Mouse (Mus musculus): ENCODE results near the gene Rufy2. TPM values are rescaled to one million over a fixed set of nuclear protein-coding genes. Genes with fewer than 3 reads are reported as not detected.
"Not testable (repeated sequence)": the region's sequence is repeated elsewhere in the genome, so short reads cannot be mapped to it uniquely, and the experiment has no call there.

Gene Rufy2
- polyA plus RNA-seq, 1 experiment from 2014 or later: 35.3 TPM

- H3K4me2 ChIP-seq: no peak overlapping the region
- H3K4me3 ChIP-seq: no peak overlapping the region
- H3K9ac ChIP-seq: no peak overlapping the region
- H3K36me3 ChIP-seq: no peaks in the 10 kb centered on the region
- no peaks in the 10 kb centered on the region for H3K27me3 ChIP-seq
- no peak for ATAC-seq (ENCODE audit: insufficient number of reproducible peaks, insufficient read depth, low FRiP score, low TSS enrichment, low read depth)
- WGBS: 72% methylated on average over 4 of the region's 4 CpGs
- H3K27ac ChIP-seq: no peak overlapping the region
- H3K9me3 ChIP-seq: no peaks in the 10 kb centered on the region
- H3K4me1 ChIP-seq: peaks cover 22% of the 10 kb centered on the region
Measured at GRCm38 (mm10) chr10:63028396-63028795, 48.4 kb downstream of the Rufy2 start.

DNA sequence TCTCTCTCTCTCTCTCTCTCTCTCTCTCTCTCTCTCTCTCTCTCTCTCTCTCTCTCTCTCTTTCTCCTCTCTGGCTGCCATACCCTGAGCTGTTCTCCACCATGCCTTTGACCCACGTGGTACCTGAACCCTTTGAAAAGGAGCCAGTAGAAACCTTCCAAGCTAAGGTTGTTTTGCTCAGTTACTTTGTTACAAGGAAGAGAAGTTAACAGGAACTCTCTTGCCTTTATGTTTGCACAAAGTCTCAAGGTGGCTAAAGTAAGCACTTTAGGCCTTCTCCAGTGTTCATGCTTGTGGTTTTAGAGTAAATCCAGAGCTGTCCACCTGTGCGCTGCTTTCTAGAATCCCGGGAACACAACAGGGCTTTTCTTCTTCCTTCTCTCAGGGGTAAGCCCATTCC lies 52.2 kb downstream of the Rufy2 start:
- H3K9me3 ChIP-seq: no peaks in the 10 kb centered on the region
- H3K4me3 ChIP-seq: no peak overlapping the region
- H3K27me3 ChIP-seq: no peaks in the 10 kb centered on the region
- no peak overlapping the region for H3K27ac ChIP-seq
- H3K36me3 ChIP-seq: no peaks in the 10 kb centered on the region
- no peaks in the 10 kb centered on the region for H3K4me1 ChIP-seq
- 76% methylated on average over 3 of the region's 3 CpGs for WGBS
- no peak overlapping the region for H3K4me2 ChIP-seq
- no peak overlapping the region for H3K9ac ChIP-seq
- no peak for ATAC-seq (ENCODE audit: insufficient number of reproducible peaks, insufficient read depth, low FRiP score, low TSS enrichment, low read depth)

DNA sequence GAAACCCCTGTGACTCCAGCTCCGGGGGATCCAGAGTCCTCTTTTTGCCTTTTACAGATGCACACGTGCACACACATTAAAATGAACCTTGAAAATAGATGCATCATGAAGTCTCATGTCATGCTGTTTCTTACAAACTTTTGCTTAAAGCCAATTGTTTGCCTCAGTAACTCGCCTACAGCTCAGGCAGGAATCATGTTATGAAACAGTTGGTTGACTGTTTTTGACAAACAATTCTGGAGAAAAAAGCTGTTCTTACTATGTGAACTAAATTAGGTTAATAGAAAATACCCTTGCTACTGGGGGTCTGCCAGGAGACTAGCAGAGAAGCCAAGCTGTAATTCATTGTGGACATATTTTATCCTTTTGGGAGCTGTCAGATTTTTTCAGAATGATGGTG lies 52.9 kb downstream of the Rufy2 start:
- no peak overlapping the region for H3K4me2 ChIP-seq
- H3K36me3 ChIP-seq: no peaks in the 10 kb centered on the region
- no peaks in the 10 kb centered on the region for H3K9me3 ChIP-seq
- no peak overlapping the region for H3K4me3 ChIP-seq
- 66% methylated on average over 3 of the region's 3 CpGs for WGBS
- no peaks in the 10 kb centered on the region for H3K4me1 ChIP-seq
- H3K27ac ChIP-seq: no peak overlapping the region
- H3K9ac ChIP-seq: no peak overlapping the region
- no peaks in the 10 kb centered on the region for H3K27me3 ChIP-seq
- no peak for ATAC-seq (ENCODE audit: insufficient number of reproducible peaks, insufficient read depth, low FRiP score, low TSS enrichment, low read depth)

DNA sequence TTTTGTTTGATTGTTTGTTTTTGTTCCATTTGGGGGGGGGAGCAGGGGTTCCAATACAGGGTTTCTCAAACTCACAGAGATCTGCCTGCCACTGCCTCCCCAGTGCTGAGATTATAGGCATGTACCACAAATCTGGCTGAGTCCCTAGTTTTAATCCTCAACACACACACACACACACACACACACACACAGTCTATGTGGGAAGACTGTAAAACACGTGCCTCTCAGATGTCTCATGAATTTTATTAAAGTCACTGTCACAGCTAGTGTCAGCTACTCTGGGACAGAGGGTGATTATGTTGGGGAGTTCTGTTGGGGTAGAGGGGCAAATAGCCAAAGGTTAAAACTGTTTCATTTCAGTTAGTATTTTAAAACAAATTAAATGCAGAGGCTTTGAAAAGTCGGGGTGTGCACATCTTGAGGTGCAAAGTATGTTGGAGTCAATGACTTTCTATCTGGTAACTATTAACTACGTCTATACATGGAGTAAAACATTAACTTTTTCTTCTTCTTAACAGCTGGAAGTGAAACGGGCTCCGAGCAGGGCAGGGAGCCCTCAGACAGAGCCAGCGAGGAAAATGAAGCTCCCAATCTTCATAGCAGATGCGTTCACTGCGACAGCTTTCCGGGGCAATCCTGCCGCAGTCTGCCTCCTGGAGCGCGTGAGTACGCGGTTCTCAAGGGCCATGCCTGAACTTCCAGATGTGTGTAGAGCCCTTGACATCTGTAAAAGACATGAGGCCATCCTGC lies 58.7 kb downstream of the Rufy2 start:
- 78% methylated on average over 14 of the region's 14 CpGs for WGBS

DNA sequence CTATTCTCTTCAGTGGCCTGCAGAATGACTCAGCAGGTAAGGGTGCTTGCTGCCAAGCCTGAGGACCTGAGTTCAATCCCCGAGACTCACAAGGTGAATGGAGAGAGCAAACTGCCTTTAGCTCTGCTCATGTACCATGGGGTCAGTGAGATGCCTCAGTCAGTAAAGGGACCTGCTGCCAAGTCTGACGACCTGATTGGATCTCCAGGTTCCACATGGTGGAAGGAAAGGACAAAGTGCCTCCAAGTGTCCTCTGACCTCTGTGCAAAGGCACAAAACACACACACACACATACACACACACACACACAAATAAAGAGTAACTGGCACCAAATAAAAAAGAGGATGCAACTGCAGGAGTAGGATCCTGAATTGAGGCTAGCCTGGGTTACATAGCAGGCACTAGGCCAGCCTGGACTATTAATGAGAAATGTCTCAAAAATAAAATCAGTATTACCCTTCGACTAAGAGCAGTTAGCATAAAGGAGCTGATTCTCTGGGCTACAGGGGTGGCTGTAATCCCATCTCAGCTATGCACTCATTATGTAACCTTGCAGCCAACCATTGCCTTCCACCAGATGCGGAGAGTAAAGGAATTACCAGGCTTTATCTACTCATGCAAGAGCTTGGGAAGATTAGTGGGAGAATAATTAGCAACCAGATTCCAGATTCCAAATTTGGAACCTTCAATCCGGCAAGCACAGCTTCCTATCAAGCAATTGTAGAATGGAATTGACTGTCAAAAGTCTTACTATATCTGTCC lies 60.0 kb downstream of the Rufy2 start:
- ATAC-seq (ENCODE audit: insufficient number of reproducible peaks, insufficient read depth, low FRiP score, low TSS enrichment, low read depth): no peak
- Histone ChIP-seq H3K36me3 (no peaks in the 10 kb centered on the region), H3K9me3 (no peaks in the 10 kb centered on the region), H3K9ac (no peak overlapping the region), H3K4me2 (no peak overlapping the region), H3K27ac (no peak overlapping the region), H3K4me1 (no peaks in the 10 kb centered on the region), H3K27me3 (no peaks in the 10 kb centered on the region), H3K4me3 (no peak overlapping the region)
- 78% methylated on average over 5 of the region's 5 CpGs for WGBS

More for the DNA sequence above, 58.7 kb downstream of the Rufy2 start:
- no peak overlapping the region for H3K9ac ChIP-seq
- H3K27ac ChIP-seq: no peak overlapping the region
- no peak overlapping the region for H3K4me2 ChIP-seq
- ATAC-seq (ENCODE audit: insufficient number of reproducible peaks, insufficient read depth, low FRiP score, low TSS enrichment, low read depth): no peak
- H3K4me1 ChIP-seq: no peaks in the 10 kb centered on the region
- no peaks in the 10 kb centered on the region for H3K27me3 ChIP-seq
- H3K36me3 ChIP-seq: no peaks in the 10 kb centered on the region
- no peaks in the 10 kb centered on the region for H3K9me3 ChIP-seq
- no peak overlapping the region for H3K4me3 ChIP-seq

DNA sequence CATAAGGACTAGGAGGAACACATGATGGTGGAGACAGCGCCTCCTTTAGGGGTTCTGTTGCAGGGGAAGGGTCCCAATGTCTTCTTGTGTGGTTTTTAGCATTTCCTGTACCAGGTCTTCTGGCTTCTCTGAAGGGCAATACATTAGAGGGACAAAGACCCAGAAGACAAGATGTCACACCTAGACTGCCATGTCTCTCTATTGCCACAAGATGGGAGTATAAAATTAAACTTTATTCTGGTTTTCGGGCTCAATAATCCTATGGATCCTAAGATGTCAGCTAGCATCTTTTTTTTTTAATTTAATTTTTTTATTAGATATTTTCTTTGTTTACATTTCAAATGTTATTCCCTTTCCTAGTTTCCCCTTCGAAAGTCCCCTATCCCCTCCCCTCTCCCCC lies 63.1 kb downstream of the Rufy2 start:
- H3K4me1 ChIP-seq: no peaks in the 10 kb centered on the region
- WGBS: 62% methylated on average over 3 of the region's 3 CpGs
- no peaks in the 10 kb centered on the region for H3K27me3 ChIP-seq
- no peak overlapping the region for H3K27ac ChIP-seq
- H3K4me2 ChIP-seq: no peak overlapping the region
- H3K4me3 ChIP-seq: no peak overlapping the region
- H3K9me3 ChIP-seq: no peaks in the 10 kb centered on the region
- no peak for ATAC-seq (ENCODE audit: insufficient number of reproducible peaks, insufficient read depth, low FRiP score, low TSS enrichment, low read depth)
- H3K36me3 ChIP-seq: no peaks in the 10 kb centered on the region
- no peak overlapping the region for H3K9ac ChIP-seq

- no peaks in the 10 kb centered on the region for H3K27me3 ChIP-seq
- H3K4me3 ChIP-seq: no peak overlapping the region
- H3K4me1 ChIP-seq: no peaks in the 10 kb centered on the region
- ATAC-seq (ENCODE audit: insufficient number of reproducible peaks, insufficient read depth, low FRiP score, low TSS enrichment, low read depth): no peak
- no peaks in the 10 kb centered on the region for H3K9me3 ChIP-seq
- H3K27ac ChIP-seq: no peak overlapping the region
- H3K36me3 ChIP-seq: no peaks in the 10 kb centered on the region
- no peak overlapping the region for H3K9ac ChIP-seq
- 87% methylated on average over 8 of the region's 8 CpGs for WGBS
- no peak overlapping the region for H3K4me2 ChIP-seq
Measured at GRCm38 (mm10) chr10:63047751-63048150, 67.7 kb downstream of the Rufy2 start.

- no peak overlapping the region for H3K9ac ChIP-seq
Measured at GRCm38 (mm10) chr10:63049106-63049505, 69.1 kb downstream of the Rufy2 start.

DNA sequence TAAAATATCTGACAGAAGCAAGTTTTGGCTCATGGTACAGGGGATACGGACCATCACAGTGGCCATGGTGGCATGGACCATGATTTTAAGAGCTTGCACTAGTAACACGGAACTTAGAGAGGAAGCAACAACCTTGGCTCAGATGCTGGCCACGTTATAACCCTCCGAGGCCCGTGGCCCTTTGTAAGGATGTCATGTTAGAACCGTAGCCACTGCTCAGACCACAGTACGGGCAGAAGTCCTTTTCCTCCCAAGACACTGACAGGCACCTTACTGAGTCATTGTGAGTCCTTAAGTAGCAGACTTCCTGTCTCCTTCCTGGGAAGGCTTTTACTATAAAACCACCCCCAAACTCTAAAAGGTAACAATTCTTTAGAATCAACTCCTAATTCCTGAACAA lies 71.2 kb downstream of the Rufy2 start:
- 69% methylated on average over 7 of the region's 7 CpGs for WGBS
- Histone ChIP-seq H3K9me3 (no peaks in the 10 kb centered on the region), H3K9ac (no peak overlapping the region), H3K27ac (no peak overlapping the region), H3K4me3 (no peak overlapping the region), H3K36me3 (no peaks in the 10 kb centered on the region), H3K27me3 (no peaks in the 10 kb centered on the region), H3K4me1 (no peaks in the 10 kb centered on the region), H3K4me2 (no peak overlapping the region)
- ATAC-seq (ENCODE audit: insufficient number of reproducible peaks, insufficient read depth, low FRiP score, low TSS enrichment, low read depth): no peak

More at GRCm38 (mm10) chr10:63049106-63049505, 69.1 kb downstream of the Rufy2 start:
- no peak for ATAC-seq (ENCODE audit: insufficient number of reproducible peaks, insufficient read depth, low FRiP score, low TSS enrichment, low read depth)
- no peaks in the 10 kb centered on the region for H3K9me3 ChIP-seq
- H3K4me2 ChIP-seq: no peak overlapping the region
- no peak overlapping the region for H3K4me3 ChIP-seq
- H3K27ac ChIP-seq: no peak overlapping the region
- H3K4me1 ChIP-seq: no peaks in the 10 kb centered on the region
- WGBS: 78% methylated on average over 2 of the region's 2 CpGs
- H3K27me3 ChIP-seq: no peaks in the 10 kb centered on the region
- no peaks in the 10 kb centered on the region for H3K36me3 ChIP-seq

DNA sequence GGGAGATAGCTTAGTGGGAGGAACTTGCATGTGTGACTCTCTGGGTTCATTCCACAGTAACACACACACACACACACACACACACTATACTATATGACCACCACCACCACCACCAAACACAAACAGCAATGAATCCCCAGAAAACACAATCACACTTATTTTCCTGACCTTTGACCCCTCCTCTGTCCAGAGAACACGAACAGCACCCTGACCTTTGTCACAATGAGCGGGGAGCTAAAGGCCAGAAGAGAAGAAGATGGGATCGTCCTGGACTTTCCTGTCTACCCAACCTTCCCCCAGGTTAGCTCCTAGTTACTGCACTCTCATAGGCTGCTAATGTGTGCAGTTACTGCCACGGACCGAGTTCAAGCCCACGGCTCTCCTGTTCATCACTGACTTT lies 72.0 kb downstream of the Rufy2 start:
- Histone ChIP-seq H3K4me3 (no peak overlapping the region), H3K4me2 (no peak overlapping the region), H3K36me3 (no peaks in the 10 kb centered on the region), H3K27ac (no peak overlapping the region), H3K9ac (no peak overlapping the region), H3K9me3 (no peaks in the 10 kb centered on the region), H3K27me3 (no peaks in the 10 kb centered on the region), H3K4me1 (no peaks in the 10 kb centered on the region)
- WGBS: 74% methylated on average over 6 of the region's 6 CpGs
- no peak for ATAC-seq (ENCODE audit: insufficient number of reproducible peaks, insufficient read depth, low FRiP score, low TSS enrichment, low read depth)

- Histone ChIP-seq H3K27me3 (no peaks in the 10 kb centered on the region), H3K9me3 (no peaks in the 10 kb centered on the region), H3K4me2 (no peak overlapping the region), H3K36me3 (no peaks in the 10 kb centered on the region), H3K9ac (no peak overlapping the region), H3K4me1 (no peaks in the 10 kb centered on the region), H3K27ac (no peak overlapping the region), H3K4me3 (no peak overlapping the region)
- 48% methylated on average over 6 of the region's 6 CpGs for WGBS
- no peak for ATAC-seq (ENCODE audit: insufficient number of reproducible peaks, insufficient read depth, low FRiP score, low TSS enrichment, low read depth)
Measured at GRCm38 (mm10) chr10:63053007-63053406, 73.0 kb downstream of the Rufy2 start.

DNA sequence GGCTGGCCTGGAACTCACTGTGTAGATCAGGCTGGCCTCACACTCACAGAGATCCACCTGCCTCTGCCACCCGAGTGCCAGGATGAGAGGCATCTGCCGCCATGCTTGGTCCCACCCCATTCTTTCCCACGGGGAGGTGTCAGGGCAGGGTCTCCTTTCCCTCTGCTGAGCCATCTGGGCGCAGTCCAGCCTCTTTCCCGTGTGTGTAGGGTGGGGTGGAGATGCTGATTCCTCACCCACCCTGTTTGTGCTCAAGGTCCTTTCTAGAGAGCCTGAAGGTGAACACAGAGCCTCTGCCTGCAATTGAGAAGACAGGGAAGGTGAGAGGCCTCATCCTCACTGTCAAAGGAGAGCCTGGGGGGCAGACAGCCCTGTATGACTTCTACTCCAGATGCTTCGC lies 74.0 kb downstream of the Rufy2 start:
- not testable (repeated sequence) for ATAC-seq (ENCODE audit: insufficient number of reproducible peaks, insufficient read depth, low FRiP score, low TSS enrichment, low read depth); H3K9ac ChIP-seq; H3K4me1 ChIP-seq; H3K4me2 ChIP-seq; H3K4me3 ChIP-seq; H3K27me3 ChIP-seq; H3K9me3 ChIP-seq; H3K27ac ChIP-seq; H3K36me3 ChIP-seq
- 85% methylated on average over 6 of the region's 6 CpGs for WGBS
